Mouse (Mus musculus): ENCODE data around the gene 9430038I01Rik.
A peak's percentile ranks its signal among the peaks of the same experiment; 100 is the strongest.
"Not testable (repeated sequence)": the region's sequence is repeated elsewhere in the genome, so short reads cannot be mapped to it uniquely, and the experiment has no call there.

Gene 9430038I01Rik

GRCm38 (mm10) chr7:137410337-137411197 lies at the start of gene 9430038I01Rik:
Gene 9430038I01Rik, minus strand, starts transcription at chr7:137410762.
- peak; percentile 94 to 98 for DNase-seq (ENCODE audit: low spot score in 2 of 2)

- no peak for DNase-seq (ENCODE audit: low spot score in 2 of 2)
Measured at GRCm38 (mm10) chr7:137445321-137445720, 34.8 kb upstream of the 9430038I01Rik start.

- DNase-seq (ENCODE audit: low spot score in 2 of 2): no peak
Measured at GRCm38 (mm10) chr7:137442951-137443350, 32.4 kb upstream of the 9430038I01Rik start.

DNA sequence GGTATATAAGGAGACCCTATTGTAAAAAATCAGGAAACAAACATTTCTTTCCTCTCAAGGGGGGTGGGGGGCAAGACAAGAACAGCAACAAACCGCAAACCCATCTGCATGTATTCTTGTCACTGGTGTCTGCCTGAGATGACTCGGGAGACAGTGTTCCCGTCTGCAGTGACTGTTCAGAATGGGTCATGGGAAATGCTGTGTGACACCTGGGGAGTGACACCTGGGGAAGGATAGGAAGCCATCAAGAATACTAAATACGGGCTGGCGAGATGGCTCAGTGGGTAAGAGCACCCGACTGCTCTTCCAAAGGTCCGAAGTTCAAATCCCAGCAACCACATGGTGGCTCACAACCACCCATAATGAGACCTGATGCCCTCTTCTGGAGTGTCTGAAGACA lies 28.4 kb upstream of the 9430038I01Rik start:
- not testable (repeated sequence) for DNase-seq (ENCODE audit: low spot score in 2 of 2)

DNA sequence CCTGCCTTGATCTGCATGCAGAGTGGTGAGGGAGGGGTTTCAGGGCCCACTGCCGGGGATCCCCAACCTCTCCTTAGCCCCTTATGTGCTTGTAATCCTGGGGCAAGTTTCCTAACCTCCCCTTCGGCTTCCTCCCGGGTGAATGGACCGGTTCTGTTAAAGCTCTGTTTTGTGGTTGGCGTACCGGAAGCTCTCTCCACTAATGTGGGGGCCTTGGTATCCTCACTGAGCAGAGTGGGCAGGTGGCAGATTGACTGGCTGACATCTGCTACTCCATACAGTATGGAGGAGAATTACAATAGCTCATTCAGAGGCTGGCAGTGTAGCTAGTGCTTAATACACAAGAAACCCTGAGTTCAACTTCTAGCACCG lies 27.6 kb upstream of the 9430038I01Rik start:
- DNase-seq (ENCODE audit: low spot score in 2 of 2): no peak

- peak; percentile 97 to 99 for DNase-seq (ENCODE audit: low spot score in 2 of 2)
Measured at GRCm38 (mm10) chr7:137437440-137438178, 27.0 kb upstream of the 9430038I01Rik start, which contains the start of gene Glrx3. Gene Glrx3, plus strand, starts transcription at chr7:137437614.

- DNase-seq (ENCODE audit: low spot score in 2 of 2): no peak
Measured at GRCm38 (mm10) chr7:137436901-137437300, 26.3 kb upstream of the 9430038I01Rik start.

DNA sequence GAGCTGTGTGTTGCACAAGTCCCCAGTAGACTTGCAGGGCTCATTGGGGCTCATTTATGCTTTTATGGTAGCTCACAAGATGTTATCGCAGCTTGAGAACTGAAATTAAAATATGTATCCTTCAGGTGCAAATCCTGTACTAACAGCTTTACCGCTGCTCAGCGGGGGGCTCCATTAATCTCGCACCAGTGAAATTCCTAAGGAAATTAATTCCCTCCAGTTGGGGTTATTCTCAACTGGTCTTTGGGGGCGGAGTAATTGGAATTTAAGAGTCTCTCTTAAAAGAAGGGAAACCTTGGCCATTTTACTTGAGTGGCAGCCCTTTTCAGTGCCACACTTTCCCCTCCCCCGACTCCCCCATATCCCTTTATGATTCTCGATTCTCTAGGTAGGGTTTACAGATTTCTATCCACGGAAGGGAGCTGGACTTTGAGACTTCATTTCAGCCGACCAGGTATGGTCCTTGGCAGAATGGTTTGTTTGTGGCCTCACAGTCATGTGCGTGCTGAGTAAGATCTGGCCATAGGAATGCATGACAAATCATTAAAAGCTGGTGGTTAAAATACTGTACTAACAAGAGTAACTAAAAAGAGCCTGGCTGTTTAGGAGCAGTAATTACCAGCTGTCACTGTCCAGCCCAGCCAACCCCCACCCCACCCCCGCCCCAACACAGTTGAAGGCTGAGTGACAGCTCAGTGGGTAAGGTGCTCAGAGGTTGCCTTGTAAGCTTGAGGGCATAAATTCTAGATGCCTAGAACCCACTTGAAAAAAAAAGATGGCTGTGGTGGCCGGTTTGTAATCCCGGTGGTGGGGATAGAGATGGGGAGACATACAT lies 21.4 kb upstream of the 9430038I01Rik start:
- no peak for DNase-seq (ENCODE audit: low spot score in 2 of 2)

- DNase-seq (ENCODE audit: low spot score in 2 of 2): no peak
Measured at GRCm38 (mm10) chr7:137426693-137427092, 16.1 kb upstream of the 9430038I01Rik start.

- no peak for DNase-seq (ENCODE audit: low spot score in 2 of 2)
Measured at GRCm38 (mm10) chr7:137421236-137421635, 10.7 kb upstream of the 9430038I01Rik start.

- no peak for DNase-seq (ENCODE audit: low spot score in 2 of 2)
Measured at GRCm38 (mm10) chr7:137420550-137420949, 10.0 kb upstream of the 9430038I01Rik start.

DNA sequence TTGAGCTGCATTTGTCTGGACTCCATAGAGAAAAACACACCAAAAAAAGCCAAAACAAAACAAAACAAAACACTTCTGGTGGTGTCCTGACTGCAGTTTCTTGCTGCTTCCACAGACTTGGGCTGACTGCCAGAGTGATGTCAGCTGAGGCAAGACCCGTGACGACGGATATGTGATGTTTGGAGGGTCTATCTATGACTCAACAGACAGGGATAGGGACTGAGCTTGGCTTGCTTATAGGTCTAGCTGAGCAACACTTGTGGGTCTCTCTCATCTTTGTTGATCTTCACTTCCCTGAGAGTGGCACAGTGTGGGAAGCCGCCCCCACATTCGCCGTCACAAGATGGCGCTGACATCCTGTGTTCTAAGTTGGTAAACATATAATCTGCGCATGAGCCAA lies 4.1 kb upstream of the 9430038I01Rik start:
- no peak for DNase-seq (ENCODE audit: low spot score in 2 of 2)

GRCm38 (mm10) chr7:137407428-137408058 lies 3.0 kb downstream of the 9430038I01Rik start:
- no peak for DNase-seq (ENCODE audit: low spot score in 2 of 2)

DNA sequence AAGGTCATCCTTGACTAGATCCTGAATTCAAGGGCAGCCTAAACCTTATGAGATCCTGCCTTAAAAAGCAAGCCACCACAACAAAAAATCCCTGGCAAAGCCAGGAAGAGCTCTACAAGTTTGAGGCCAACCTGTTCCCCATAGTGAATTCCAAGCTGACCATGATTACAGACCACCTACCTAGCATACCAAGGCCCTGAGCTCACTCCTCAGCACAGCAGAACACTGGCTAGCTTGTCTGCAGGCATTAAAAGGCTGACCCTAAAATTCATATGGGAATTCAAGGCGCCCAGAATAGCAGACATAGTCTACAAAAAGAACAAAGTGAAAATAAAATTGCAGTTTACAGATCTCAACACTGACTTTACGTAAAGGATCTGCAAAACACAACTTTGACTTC lies 6.4 kb downstream of the 9430038I01Rik start:
- DNase-seq (ENCODE audit: low spot score in 2 of 2): no peak

GRCm38 (mm10) chr7:137398973-137399372 lies 11.6 kb downstream of the 9430038I01Rik start:
- no peak for DNase-seq (ENCODE audit: low spot score in 2 of 2)

DNA sequence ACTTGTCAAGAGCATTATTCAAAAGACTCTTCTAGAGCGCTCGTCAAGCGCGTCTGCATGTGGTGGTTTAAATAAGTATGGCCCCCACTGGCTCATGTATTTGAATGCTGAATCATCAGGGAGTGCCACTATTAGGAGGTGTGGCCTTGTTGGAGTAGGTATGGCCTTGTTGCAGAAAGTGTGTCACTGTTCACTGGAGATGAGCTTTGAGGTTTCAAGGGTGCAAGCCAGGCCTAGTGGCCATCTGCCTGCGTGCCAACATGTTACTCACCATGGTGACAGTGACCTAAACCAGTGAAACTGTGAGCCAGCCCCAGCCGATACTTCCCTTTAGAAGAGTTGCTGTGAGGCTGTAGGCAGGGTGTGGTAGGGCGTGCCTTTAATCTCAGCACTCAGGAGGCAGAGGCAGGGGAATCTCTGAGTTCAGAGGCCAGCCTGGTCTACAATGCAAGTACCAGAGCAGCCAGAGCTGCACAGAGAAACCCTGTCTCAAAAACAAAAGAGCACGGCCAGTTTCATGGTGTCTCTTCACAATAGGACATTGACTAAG lies 13.1 kb downstream of the 9430038I01Rik start:
- no peak for DNase-seq (ENCODE audit: low spot score in 2 of 2)

- DNase-seq (ENCODE audit: low spot score in 2 of 2): no peak
Measured at GRCm38 (mm10) chr7:137395421-137395820, 15.1 kb downstream of the 9430038I01Rik start.

- no peak for DNase-seq (ENCODE audit: low spot score in 2 of 2)
Measured at GRCm38 (mm10) chr7:137387863-137388262, 22.7 kb downstream of the 9430038I01Rik start.

DNA sequence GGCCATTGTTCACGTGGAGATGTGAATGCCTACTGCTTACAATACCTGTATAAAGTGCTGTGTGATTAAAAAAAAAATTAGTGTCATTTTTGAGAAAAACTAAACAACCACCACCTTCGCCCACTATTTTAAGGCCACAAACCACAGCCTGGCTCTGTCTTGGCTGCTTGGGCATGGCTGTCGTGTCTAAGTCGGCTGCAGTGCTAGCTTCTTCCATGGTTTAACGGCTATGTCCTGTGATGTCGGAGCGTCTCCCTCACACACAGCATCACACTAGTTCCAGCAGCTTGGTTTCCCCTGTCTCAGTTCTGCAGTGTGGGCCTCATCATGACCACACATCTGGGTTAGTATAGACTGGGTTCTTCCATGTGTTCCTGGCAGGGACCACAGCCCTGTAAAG lies 35.6 kb downstream of the 9430038I01Rik start:
- no peak for DNase-seq (ENCODE audit: low spot score in 2 of 2)

DNA sequence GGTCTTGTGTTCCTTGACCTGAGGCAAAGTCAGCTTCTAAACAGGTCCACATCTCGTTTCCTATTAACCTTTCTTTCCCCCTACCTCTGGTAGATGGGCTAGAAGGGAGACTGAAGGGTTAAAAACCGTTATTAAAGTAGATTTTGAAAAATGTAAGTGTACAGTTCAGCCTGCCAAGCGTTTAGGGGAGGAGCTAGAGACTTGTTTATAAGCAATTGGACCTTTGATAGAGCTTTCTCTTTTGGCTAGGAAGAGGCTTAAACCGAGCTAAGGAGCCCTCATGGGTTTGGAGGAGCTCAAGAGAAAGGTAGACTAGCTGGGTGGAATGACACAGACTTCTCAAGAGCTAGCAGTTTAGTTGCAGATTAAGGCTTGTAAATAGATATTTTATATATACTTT lies 38.8 kb downstream of the 9430038I01Rik start:
- no peak for DNase-seq (ENCODE audit: low spot score in 2 of 2)

- no peak for DNase-seq (ENCODE audit: low spot score in 2 of 2)
Measured at GRCm38 (mm10) chr7:137370175-137370574, 40.4 kb downstream of the 9430038I01Rik start.
